Mouse (Mus musculus): ENCODE measurements around the gene Rfng.

DNA sequence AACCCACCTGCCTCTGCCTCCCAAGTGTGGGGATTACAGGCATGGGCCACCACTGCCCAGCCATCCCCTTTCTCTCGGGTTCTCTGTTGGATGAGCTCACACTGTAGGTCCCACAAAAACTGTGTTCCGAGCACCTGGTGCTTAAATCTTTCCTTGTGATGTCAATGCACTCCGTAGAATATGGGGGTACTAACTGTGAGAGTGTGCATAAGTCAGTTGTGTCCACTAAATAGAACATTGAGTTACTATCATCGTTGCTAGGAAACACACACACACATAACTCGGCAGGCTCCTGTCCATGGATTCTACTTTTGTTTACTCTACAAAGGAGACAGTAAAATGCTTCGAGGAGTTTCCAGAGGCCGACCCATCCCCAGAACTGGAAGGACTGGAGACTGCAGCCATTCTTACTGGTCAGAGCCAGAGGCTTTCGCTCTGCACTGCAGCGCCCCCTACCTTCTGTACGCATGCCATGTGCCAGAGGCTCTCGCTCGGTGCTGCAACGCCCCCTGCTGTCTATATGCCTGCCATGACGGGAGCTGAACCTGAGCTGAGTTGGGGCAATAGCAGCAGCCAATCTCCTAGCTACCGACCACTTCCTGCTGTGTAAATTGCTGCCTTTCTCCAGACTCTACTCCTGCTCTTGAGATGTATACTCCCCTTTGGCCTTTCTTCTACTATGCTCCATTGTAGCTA lies 8.1 kb downstream of the Rfng start:
- TF ChIP-seq GATA1 (IDR thresholded peaks at IDR 0.05; ENCODE audit: borderline replicate concordance, low read length): no peak
- TF ChIP-seq FLI1 (IDR thresholded peaks at IDR 0.05; ENCODE audit: low read length): no peak

All from megakaryocyte, embryonic 14.5 days (primary cell).